Mouse (Mus musculus): Measurements from ENCODE around the gene Rtn4rl1.

Gene Rtn4rl1

GRCm38 (mm10) chr11:75304797-75305196 is 111.2 kb downstream of the Rtn4rl1 start:
- DNase-seq = no peak

- no peak for DNase-seq
Measured at GRCm38 (mm10) chr11:75308650-75309049, 115.1 kb downstream of the Rtn4rl1 start.

GRCm38 (mm10) chr11:75310813-75311212 is 117.2 kb downstream of the Rtn4rl1 start:
- no peak for DNase-seq

DNA sequence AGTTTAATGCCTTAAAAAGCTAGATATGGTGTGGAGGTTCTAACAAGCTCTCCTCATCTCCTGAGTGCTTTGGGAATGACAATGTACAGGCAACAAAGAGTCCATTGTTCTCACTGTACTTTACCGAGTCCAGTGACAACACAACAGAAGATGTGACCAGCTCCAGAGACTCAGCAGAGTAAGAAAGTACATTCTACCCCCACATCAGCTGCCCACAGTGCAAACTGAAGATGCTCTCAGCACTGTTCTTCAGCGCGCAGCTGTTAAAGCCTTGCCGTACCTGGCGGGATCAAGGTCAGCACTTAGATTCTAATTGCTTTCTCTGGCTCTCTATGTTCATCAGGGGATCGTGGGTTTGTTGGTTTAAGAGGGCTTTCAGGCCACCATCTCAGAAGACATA is 118.2 kb downstream of the Rtn4rl1 start:
- no peak for DNase-seq

DNA sequence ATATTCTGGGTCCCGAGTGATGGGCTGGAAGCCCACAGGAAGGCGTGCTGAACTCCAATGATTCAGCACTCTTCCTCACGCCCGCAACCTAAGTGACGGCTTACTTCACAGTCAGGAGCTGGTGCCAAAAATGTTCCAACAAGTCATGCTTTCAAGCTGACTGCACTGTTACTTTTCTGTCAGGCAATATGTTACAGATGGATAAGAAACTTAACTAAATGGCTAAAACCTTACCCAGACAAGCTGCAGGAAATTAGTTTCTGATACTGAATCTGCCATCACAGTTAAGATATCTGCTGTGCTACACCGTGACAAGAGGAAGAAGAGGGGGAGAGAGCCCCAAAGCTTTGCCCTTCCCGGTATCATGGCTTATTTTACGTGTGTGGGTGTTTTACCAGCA is 120.3 kb downstream of the Rtn4rl1 start:
- DNase-seq = no peak
